Mouse (Mus musculus) kidney, adult 2 months (tissue): ENCODE data around the gene Fbxl8.

ENCODE experiments used
- CTCF ChIP-seq: fragments of 200-500 bp; conservative IDR thresholded peaks from 2 replicates; pipeline ENCODE4 v1.5.1; 2011; ENCODE audit warnings: low read depth, mild to moderate bottlenecking, control low read depth, low read length, moderate library complexity, mixed read lengths; ENCODE audit not compliant: insufficient read depth, insufficient read length
- POLR2A ChIP-seq: fragments of 200-500 bp; IDR thresholded peaks from one replicate; pipeline ENCODE4 v1.6.1; 2011; ENCODE audit warnings: low read depth, low read length, control low read depth

DNA sequence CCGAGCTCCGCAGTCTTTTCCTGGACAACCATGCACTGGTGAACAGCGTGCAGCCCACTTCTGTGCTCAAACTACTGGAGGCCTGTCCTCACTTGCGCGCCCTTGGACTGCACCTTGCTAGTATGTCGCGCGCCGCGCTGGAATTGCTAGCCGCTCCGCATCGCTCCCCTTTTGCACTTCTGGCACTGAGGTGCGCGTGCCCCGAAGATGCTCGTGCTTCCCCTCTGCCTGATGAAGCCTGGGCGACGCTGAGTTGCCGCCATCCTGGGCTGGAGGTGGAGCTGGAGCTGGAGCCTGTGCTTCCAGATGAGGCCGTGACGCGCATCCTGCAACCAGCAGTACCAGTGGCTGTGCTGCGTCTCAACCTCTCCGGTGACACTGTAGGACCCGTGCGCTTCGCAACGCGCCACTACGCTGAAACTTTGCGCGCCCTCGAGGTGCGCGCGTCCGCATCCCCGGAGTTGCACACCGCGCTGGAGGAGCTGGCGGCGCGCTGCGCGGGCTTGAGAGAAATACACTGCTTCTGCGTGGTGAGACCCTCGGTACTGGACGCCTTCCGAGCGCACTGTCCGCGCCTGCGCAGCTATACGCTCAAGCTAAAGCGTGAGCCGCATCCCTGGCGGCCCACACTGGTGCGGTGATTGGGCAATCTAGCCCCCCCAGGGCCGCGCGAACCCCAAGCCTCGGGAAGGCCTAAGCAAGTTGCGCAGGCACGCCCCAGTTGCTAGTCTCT, 4.1 kb downstream of the Fbxl8 start:
- TF ChIP-seq POLR2A (no peak), CTCF (no peak)
